Mouse (Mus musculus): ENCODE data around the gene Nup214. TPM values are rescaled to one million over a fixed set of nuclear protein-coding genes. Genes with fewer than 3 reads are reported as not detected.

The Nup214 gene
- 100 to 1,000 TPM; 138 TPM for total RNA-seq (2023)

DNA sequence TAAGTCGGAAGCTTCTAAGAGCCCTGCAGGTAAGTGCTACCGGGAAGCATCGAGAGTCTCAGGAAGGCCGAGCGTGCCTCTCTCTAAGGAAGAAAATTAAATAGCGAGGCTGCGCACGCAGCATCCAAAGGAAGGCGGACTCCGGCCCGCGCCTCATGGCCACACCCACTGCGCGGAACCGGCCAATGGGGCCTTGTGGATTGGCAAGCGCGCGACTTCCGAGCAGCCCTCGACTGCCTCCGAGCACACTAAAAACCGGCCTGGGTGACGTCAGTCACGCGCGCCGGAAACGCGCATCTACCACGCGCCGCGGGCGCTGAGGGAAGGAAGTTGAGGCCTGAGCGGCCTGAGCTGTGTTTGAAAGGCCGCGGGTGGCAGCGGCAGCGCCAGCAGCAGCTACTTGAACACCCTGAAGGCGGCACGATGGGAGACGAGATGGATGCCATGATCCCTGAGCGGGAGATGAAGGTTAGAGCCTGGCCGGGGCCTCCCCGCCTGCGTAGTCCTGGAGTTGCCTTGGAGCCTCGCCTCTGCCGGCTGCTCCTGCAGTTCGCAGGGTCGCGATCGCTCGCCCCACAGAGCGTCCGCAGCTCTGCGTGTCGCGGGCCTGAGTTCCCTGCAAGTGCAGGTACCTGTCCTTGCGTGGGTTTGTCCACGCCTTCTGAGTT is at the start of gene Nup214:
TSS of gene Nup214 (plus strand) at position 296 of the 668 bp plus-strand sequence.

GRCm38 (mm10) chr2:31950058-31950871 is 24.0 kb upstream of the Nup214 start, which contains the start of gene Aif1l:
TSS of gene Aif1l (plus strand) at chr2:31950139.

DNA sequence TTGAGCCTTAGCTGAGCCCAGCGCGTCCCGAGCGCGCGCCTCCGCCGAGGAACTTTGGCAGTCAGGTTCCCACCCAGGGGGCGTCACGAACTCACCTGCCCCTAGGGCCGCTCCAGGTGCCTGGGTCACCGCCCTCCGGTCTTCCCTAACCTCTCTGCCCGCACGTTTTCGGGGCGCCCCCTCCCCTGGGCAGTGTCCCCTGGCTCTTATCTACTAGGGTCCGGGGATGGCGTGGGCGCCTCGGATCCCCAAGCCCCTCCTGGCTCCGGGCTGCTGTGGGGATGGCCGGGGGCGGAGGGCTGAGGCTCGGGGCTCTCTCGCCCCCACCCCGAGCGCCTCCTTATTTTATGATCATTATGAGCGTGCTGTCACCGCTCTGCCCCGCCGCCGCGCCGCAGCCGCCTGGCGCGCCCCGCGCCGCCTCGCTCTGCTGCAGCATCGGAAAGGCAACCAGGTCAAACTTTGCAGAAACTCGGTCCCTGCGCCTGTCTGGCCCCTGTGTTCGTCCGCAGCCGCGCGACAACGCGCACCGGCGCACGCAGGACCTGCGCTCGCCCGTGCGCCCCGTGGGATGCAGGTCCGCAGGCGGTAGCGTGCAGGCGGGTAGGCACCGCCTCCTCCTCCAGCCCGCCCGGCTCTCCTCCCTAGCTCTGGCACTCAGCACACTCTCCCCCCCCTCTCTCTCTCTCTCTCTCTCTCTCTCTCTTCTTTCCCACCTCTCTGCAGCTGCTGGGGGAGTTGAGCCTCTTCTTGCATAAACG is 110.1 kb downstream of the Nup214 start, which contains the start of gene Fam78a:
TSS of gene Fam78a (minus strand) at position 747 of the 761 bp plus-strand sequence.

GRCm38 (mm10) chr2:32095351-32096121 is 121.3 kb downstream of the Nup214 start, which contains the start of gene Plpp7:
TSS of gene Plpp7 (plus strand) at chr2:32095528.

Other genes starting within 250 kb of the Nup214 start
- 1 to 10 TPM; 1.5 to 1.8 TPM for gene Qrfp, start 163.9 kb upstream of the Nup214 start, total RNA-seq (2023)
- under 1 TPM; 0.32 to 0.44 TPM for gene Fibcd1, start 128.4 kb upstream of the Nup214 start, total RNA-seq (2023)
- under 1 TPM in 1 of 2 experiments, not detected in 1; 0.15 TPM for gene Lamc3, start 87.1 kb upstream of the Nup214 start, total RNA-seq (2023)
- not detected for gene Aif1l, start 24.3 kb upstream of the Nup214 start, total RNA-seq (2023)
- gene Fam78a, start 110.4 kb downstream of the Nup214 start, total RNA-seq (2023): 100 to 1,000 TPM; 205 to 236 TPM
- not detected for gene Plpp7, start 121.1 kb downstream of the Nup214 start, total RNA-seq (2023)
- gene Prrc2b, start 176.6 kb downstream of the Nup214 start, total RNA-seq (2023): 100 to 1,000 TPM; 164 to 165 TPM

Data from T-cell, adult 66 days (primary cell).